Mouse (Mus musculus): ENCODE measurements around the gene Fev. TPM values are rescaled to one million over a fixed set of nuclear protein-coding genes. Genes with fewer than 3 reads are reported as not detected.

Gene Fev
- polyA plus RNA-seq, 1 experiment from 2014 or later, result 2.9 TPM

DNA sequence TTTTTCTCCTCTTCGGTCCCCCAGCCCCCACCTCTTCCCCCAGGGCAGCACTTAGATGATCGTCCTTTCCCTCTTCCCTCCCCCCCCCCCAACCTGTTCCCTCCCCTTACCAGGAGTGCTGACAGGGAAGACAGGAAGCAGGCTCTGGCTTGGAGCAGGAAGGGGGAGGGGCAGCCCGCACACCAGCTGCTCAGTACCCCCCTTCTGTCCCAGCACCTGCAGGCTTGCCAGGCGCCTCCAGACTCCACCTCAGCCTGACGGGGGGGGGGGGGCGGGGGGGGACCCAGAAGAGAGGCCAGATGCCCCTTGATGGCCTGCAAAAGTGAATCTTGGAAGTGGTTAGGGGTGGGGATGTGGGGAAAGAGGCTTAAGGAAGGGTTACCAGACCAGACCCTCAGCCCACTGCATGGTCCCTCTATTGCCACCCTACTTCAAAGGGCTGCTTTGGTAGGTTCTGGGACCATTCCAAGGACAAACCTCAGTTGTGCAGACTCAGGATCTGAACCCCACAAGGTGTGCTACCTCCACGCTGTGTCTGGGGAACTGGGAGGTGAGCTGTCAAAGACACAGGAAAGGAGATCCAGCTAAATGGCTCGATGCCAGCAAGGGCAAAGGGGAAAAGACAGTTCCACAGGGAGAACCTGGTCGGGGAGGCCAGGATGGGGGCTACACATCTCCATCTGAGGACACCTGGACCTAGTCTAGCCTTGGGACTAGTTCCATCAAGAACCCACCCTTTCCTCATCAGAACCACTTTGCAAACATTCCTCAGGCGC is 13.6 kb upstream of the Fev start:
- Histone ChIP-seq H3K27me3 (replicated peaks; ENCODE audit: control insufficient read depth, insufficient read depth, low read length) (peaks cover 74% of the 10 kb centered on the region), H3K4me2 (ENCODE audit: low read length) (no peak overlapping the region), H3K36me3 (ENCODE audit: control insufficient read depth, insufficient read depth, low read length) (no peaks in the 10 kb centered on the region), H3K27ac (ENCODE audit: low read depth, low read length) (no peak overlapping the region), H3K4me3 (ENCODE audit: low read length) (no peak overlapping the region), H3K9me3 (ENCODE audit: control insufficient read depth, low read length) (no peaks in the 10 kb centered on the region), H3K9ac (ENCODE audit: low read depth, low read length) (no peak overlapping the region), H3K4me1 (ENCODE audit: control insufficient read depth, insufficient read depth, low read depth, low read length) (peaks cover 8% of the 10 kb centered on the region)
- ATAC-seq, result no peak
- WGBS, result 9% methylated on average over 8 of the region's 10 CpGs

DNA sequence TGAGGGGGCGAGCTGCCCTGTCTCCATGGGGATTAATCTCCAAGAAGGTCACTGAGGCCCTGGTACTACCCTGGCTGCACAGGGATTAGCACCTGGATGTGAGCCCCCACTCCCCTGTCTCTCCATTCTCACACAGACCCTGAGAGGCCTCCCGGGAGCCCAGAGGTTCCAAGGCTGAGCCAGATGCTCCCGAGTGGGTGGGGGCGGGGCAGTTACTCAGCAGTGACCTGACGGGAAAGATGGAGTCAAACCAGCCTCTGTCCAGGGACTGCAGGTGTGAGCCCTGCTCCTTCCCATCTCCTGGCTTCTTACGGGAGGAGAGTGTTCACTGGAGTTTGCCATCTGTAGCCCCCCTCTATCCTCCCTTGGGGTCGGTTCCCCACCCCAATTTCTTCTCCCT is 12.8 kb upstream of the Fev start:
- peaks cover 66% of the 10 kb centered on the region for H3K27me3 ChIP-seq (replicated peaks; ENCODE audit: control insufficient read depth, insufficient read depth, low read length)
- H3K9me3 ChIP-seq (ENCODE audit: control insufficient read depth, low read length), result no peaks in the 10 kb centered on the region
- H3K4me1 ChIP-seq (ENCODE audit: control insufficient read depth, insufficient read depth, low read depth, low read length), result peaks cover 13% of the 10 kb centered on the region
- ATAC-seq, result no peak
- WGBS, result 9% methylated on average over 7 of the region's 7 CpGs
- H3K9ac ChIP-seq (ENCODE audit: low read depth, low read length), result no peak overlapping the region
- H3K27ac ChIP-seq (ENCODE audit: low read depth, low read length), result no peak overlapping the region
- H3K4me2 ChIP-seq (ENCODE audit: low read length), result no peak overlapping the region
- H3K4me3 ChIP-seq (ENCODE audit: low read length), result no peak overlapping the region
- H3K36me3 ChIP-seq (ENCODE audit: control insufficient read depth, insufficient read depth, low read length), result no peaks in the 10 kb centered on the region

DNA sequence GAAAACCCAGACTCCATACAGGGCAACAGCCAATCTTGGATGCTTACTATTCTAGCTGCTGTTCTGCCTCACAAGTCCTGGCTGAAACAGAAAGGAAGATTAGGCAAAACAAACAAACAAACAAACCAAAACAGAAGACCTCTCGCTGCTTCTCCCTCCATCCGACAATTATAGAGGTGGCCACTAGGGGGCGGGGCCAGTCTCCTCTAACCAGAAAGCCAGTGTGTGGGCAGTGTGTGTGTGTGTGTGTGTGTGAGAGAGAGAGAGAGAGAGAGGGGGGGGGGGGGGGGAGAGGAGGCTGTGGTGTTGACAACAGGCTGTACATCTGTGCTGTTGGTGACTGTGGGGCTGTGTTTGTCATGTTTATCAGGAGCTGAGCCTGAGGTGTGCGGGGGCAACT is 9.7 kb upstream of the Fev start:
- peaks cover 76% of the 10 kb centered on the region for H3K27me3 ChIP-seq (replicated peaks; ENCODE audit: control insufficient read depth, insufficient read depth, low read length)
- WGBS, result 21% methylated on average over 4 of the region's 4 CpGs
- H3K4me1 ChIP-seq (ENCODE audit: control insufficient read depth, insufficient read depth, low read depth, low read length), result peaks cover 12% of the 10 kb centered on the region

DNA sequence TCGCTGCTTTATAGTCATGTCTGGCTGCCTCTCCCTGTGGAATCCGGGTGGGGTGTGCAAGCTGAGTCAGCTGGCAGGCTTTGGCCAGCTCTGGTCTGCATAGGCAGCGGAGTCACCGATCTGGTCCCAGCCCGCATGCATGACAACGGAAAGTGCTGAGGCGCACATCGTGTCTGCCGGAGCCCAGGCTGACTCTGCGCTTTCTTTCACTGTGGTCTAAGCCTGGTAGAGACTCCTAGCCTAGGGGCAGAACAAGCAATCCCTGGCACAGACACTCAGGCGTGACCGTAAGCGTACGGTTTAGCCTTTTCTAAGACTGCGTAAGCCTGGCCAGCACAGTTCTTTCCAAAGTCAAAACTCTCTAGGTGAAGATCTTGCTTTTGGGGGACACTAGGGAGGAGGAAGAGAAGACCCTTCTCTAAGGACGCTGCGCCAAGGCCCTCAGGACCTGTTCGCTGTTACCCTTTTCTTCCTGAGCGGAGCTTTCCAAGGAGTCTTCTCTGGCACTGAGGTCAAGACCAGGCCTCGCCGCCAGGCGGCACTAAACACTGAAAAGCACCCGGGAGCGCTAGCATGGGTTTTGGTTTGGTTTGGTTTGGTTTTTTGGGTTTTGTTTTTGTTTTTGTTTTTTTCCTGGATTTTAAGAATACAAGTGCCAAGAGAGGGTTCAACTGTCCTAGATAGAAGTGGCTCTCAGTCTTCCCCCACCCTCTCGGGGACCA is 8.1 kb upstream of the Fev start, which contains the start of gene Cryba2:
Gene Cryba2 (minus strand): TSS at position 10 of the 722 bp plus-strand sequence.
- H3K4me2 ChIP-seq (ENCODE audit: low read length), result peak within 1 kb of the TSS; percentile 53
- peak within 1 kb of the TSS; percentile 41 for H3K9ac ChIP-seq (ENCODE audit: low read depth, low read length)
- 2% methylated on average over 25 of the region's 25 CpGs for WGBS
- peak within 1 kb of the TSS; percentile 34 for H3K4me3 ChIP-seq (ENCODE audit: low read length)
- H3K4me1 ChIP-seq (ENCODE audit: control insufficient read depth, insufficient read depth, low read depth, low read length), result peaks cover 12% of the 10 kb centered on the region
- peak; percentile 31; the same call in 1 of the 2 replicates for ATAC-seq
- peaks cover 74% of the 10 kb centered on the region for H3K27me3 ChIP-seq (replicated peaks; ENCODE audit: control insufficient read depth, insufficient read depth, low read length)
- no peaks in the 10 kb centered on the region for H3K9me3 ChIP-seq (ENCODE audit: control insufficient read depth, low read length)
- H3K27ac ChIP-seq (ENCODE audit: low read depth, low read length), result no peak within 1 kb of the TSS
- no peaks in the 10 kb centered on the region for H3K36me3 ChIP-seq (ENCODE audit: control insufficient read depth, insufficient read depth, low read length)

More for the DNA sequence above, 9.7 kb upstream of the Fev start:
- H3K9me3 ChIP-seq (ENCODE audit: control insufficient read depth, low read length), result no peaks in the 10 kb centered on the region
- H3K36me3 ChIP-seq (ENCODE audit: control insufficient read depth, insufficient read depth, low read length), result no peaks in the 10 kb centered on the region
- peak; percentile 48; the same call in 1 of the 2 replicates for ATAC-seq
- no peak overlapping the region for H3K27ac ChIP-seq (ENCODE audit: low read depth, low read length)
- no peak overlapping the region for H3K9ac ChIP-seq (ENCODE audit: low read depth, low read length)
- H3K4me2 ChIP-seq (ENCODE audit: low read length), result no peak overlapping the region
- no peak overlapping the region for H3K4me3 ChIP-seq (ENCODE audit: low read length)

DNA sequence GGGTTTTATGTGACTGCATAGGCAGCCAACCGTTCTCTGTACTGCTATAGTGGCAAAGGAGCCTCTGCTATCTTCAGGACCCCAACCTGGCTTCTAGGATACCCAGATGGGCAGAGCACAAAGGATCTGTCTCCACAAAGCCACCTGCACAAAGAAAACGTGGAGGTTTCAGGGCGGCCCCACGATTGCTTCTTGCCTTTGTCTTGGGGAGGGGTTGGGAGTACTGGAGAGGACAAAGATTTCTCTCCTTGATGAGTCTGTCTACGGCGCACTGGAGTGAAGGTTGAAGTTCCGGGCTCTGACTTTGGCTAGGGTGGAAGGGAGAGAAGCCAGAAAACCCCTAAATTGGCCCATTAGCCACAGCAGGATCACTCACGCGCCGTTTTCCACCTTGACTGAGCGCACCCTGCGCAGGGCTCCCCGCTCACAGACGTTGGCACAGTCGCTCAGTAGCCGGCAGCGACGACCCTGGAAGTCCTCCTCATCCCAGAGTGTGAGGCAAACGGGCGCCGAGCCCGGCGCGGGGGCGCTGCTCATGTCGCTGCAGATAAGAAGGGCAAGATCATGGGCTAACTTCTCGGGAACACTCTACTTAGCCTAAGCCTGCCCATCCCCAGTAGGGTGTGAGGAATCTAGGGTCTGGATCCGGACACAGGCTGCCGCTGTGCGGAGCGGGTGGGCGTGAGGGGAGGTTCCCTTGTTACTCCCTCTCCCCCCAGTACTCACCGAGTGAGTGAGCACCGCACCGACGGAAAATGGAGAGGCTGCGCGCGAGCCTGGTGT is 7.3 kb upstream of the Fev start:
- 2% methylated on average over 39 of the region's 39 CpGs for WGBS
- H3K9ac ChIP-seq (ENCODE audit: low read depth, low read length), result peak overlapping the region; percentile 41
- ATAC-seq, result peak; percentile 15; the same call in 1 of the 2 replicates

DNA sequence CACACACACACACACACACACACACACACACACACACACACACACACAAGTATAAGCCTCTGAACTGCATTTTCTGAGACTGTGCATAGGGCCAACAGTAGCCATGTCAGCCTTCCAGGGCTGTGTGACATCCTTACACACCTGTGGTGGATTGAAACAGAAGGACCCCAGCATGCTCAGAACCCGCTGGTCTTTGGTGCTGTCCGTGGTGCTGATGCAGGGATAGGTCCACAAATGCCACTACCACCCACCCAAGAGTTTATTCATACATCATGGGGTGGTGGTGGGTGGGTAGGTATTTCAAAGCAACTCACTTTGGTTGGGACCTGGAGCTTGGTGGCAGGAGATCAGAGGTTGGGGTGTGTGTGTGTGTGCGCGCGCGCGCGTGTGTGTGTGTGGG is 6.3 kb upstream of the Fev start:
- ATAC-seq, result no peak
- Histone ChIP-seq H3K9me3 (ENCODE audit: control insufficient read depth, low read length) (no peaks in the 10 kb centered on the region), H3K9ac (ENCODE audit: low read depth, low read length) (no peak overlapping the region), H3K4me1 (ENCODE audit: control insufficient read depth, insufficient read depth, low read depth, low read length) (peaks cover 12% of the 10 kb centered on the region), H3K36me3 (ENCODE audit: control insufficient read depth, insufficient read depth, low read length) (no peaks in the 10 kb centered on the region), H3K27me3 (replicated peaks; ENCODE audit: control insufficient read depth, insufficient read depth, low read length) (peaks cover 75% of the 10 kb centered on the region), H3K4me2 (ENCODE audit: low read length) (no peak overlapping the region), H3K4me3 (ENCODE audit: low read length) (no peak overlapping the region), H3K27ac (ENCODE audit: low read depth, low read length) (no peak overlapping the region)
- 0% methylated on average over 2 of the region's 8 CpGs for WGBS

More for the DNA sequence above, 7.3 kb upstream of the Fev start:
- peak overlapping the region; percentile 34 for H3K4me3 ChIP-seq (ENCODE audit: low read length)
- peaks cover 12% of the 10 kb centered on the region for H3K4me1 ChIP-seq (ENCODE audit: control insufficient read depth, insufficient read depth, low read depth, low read length)
- H3K27me3 ChIP-seq (replicated peaks; ENCODE audit: control insufficient read depth, insufficient read depth, low read length), result peaks cover 73% of the 10 kb centered on the region
- peak overlapping the region; percentile 53 for H3K4me2 ChIP-seq (ENCODE audit: low read length)
- H3K36me3 ChIP-seq (ENCODE audit: control insufficient read depth, insufficient read depth, low read length), result no peaks in the 10 kb centered on the region
- H3K27ac ChIP-seq (ENCODE audit: low read depth, low read length), result no peak overlapping the region
- H3K9me3 ChIP-seq (ENCODE audit: control insufficient read depth, low read length), result no peaks in the 10 kb centered on the region

DNA sequence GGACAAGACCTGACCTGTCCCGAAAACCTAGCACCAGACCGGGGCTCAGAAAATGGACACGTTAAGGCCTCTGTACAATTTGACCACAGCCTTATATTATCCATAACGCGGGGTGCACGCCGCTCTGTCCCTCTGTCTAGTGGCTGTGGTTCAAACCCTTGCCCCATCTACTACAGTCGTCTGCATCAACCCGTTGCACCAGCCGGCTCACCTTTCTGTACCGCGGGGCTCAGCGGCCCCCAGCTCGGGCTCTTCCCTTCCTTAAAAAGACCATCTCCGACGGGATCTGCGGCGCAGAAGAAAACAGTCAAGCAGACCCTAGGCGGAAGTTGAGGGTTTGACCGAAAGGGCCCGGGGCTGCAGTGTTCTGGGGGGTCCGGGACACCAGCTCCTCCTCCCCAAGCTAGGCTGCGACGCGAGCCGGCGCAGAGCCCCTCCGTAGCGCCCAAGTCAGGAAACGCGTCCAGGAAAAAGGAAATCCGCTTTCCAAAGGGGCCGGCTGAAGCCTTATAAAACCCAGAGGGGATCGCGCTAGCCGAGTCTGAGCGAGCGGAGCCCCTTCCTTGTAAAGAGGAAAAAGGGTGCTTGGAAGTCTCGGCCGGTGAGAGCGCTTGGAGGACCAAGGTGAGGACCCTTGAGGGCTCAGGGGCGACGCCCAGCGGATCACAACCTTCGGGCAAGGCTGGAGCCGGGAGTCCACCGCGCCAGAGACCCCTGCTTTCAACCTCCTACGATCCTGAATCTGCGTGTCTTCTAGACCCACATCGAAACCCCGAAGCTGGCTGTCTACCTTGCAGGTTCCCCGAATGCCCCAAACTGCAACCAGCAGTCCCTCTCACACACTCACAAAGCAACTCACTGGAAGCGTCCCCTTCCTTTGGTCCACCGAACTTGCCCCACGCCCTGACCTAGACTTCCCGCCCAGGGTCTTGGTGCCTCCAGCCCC is 750 bp downstream of the Fev start:
- no peaks in the 10 kb centered on the region for H3K9me3 ChIP-seq (ENCODE audit: control insufficient read depth, low read length)
- WGBS, result under 1% methylated on average over 56 of the region's 57 CpGs
- H3K4me1 ChIP-seq (ENCODE audit: control insufficient read depth, insufficient read depth, low read depth, low read length), result peaks cover 26% of the 10 kb centered on the region
- H3K9ac ChIP-seq (ENCODE audit: low read depth, low read length), result 0 out of 2 replicates have a peak overlapping the region, but pooled peaks have one; percentile 14
- no peaks in the 10 kb centered on the region for H3K36me3 ChIP-seq (ENCODE audit: control insufficient read depth, insufficient read depth, low read length)
- peak overlapping the region; percentile 49 for H3K4me2 ChIP-seq (ENCODE audit: low read length)
- H3K4me3 ChIP-seq (ENCODE audit: low read length), result peak overlapping the region; percentile 28
- peaks cover 62% of the 10 kb centered on the region for H3K27me3 ChIP-seq (replicated peaks; ENCODE audit: control insufficient read depth, insufficient read depth, low read length)
- no peak overlapping the region for H3K27ac ChIP-seq (ENCODE audit: low read depth, low read length)
- ATAC-seq, result no peak

DNA sequence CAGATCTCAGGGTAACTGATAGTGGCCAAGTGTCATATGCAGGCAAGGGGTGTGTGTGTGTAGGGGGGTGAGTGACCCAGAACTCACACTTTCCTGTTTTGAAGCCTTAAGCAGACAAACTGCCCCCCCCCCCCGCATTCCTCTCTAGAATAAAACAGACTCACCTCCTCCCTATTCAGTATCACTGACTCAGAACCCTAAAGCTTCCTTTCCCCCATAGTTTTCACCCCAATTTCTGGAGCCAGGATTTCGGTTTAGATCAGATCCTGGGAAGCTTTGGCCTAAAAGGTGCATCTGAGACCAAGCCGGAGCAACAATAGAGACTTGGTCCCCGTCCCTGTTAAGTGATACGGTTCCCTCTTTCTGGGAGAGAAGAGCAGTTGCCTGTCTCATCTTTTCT is 1.8 kb downstream of the Fev start:
- ATAC-seq, result no peak
- H3K9me3 ChIP-seq (ENCODE audit: control insufficient read depth, low read length), result no peaks in the 10 kb centered on the region
- peaks cover 61% of the 10 kb centered on the region for H3K27me3 ChIP-seq (replicated peaks; ENCODE audit: control insufficient read depth, insufficient read depth, low read length)
- peaks cover 26% of the 10 kb centered on the region for H3K4me1 ChIP-seq (ENCODE audit: control insufficient read depth, insufficient read depth, low read depth, low read length)
- H3K36me3 ChIP-seq (ENCODE audit: control insufficient read depth, insufficient read depth, low read length), result no peaks in the 10 kb centered on the region
- no peak overlapping the region for H3K4me2 ChIP-seq (ENCODE audit: low read length)
- 6% methylated on average over 5 of the region's 5 CpGs for WGBS
- no peak overlapping the region for H3K4me3 ChIP-seq (ENCODE audit: low read length)
- H3K27ac ChIP-seq (ENCODE audit: low read depth, low read length), result no peak overlapping the region
- no peak overlapping the region for H3K9ac ChIP-seq (ENCODE audit: low read depth, low read length)
